Mouse (Mus musculus): ENCODE data around the gene D630023F18Rik. TPM values are rescaled to one million over a fixed set of nuclear protein-coding genes. Genes with fewer than 3 reads are reported as not detected.

Gene D630023F18Rik
- 0.36 and 1.1 TPM in 2 replicates for polyA plus RNA-seq (2014; fragmentation: Nextera tagmentation; extraction: Ambion mirVana)

DNA sequence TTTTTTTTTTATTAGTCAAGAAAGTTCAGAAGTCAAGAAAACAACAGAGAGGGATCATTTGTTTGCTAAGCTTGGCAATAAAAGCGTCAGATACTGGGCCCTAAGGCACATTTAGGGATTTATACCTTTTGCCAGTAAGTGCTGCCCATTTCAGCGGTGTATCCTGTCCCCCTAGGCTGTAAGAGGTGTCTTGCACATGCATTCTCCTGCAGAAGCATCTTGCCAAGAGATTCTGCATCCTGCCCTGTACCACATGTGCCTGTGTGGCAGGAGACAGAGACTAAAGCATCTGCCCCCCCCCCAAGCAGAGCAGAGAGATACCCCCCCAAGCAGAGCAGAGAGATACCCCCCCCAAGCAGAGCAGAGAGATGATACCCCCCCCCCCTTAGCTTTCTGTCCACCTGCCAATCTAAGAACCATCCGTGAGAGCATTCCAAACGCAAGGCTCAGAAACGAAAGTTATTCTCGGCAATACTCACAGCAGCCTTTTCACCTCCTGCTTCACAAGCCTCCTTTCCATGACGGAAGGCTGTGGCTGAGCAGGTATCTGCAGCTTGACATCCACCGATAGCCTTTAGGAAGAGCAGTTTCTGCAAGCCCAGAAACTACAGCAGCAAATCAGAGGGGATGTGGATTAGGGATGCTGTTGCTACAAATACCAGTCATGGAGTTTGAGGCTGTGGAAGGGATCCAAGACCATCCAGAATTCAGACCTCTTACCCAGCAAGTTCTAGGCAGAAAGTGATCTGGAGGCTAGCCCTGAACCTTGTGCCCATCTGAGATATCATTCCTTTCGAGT lies at the start of gene D630023F18Rik:
Gene D630023F18Rik (minus strand): TSS at position 641 of the 799 bp plus-strand sequence.
- Histone ChIP-seq H3K9me3 (ENCODE audit: control insufficient read depth, low read length) (no peaks in the 10 kb centered on the region), H3K4me3 (ENCODE audit: low read length) (peak within 1 kb of the TSS; percentile 10; the same call in 1 of the 2 replicates), H3K27me3 (ENCODE audit: control insufficient read depth, insufficient read depth, low read length) (no peaks in the 10 kb centered on the region), H3K4me2 (replicated peaks; ENCODE audit: low read depth, low read length) (0 out of 2 replicates have a peak within 1 kb of the TSS, but pooled peaks have one; percentile 24), H3K36me3 (ENCODE audit: control insufficient read depth, insufficient read depth, low read length) (no peaks in the 10 kb centered on the region), H3K27ac (ENCODE audit: low read depth, low read length) (no peak within 1 kb of the TSS), H3K4me1 (ENCODE audit: control insufficient read depth, insufficient read depth, low read length) (no peaks in the 10 kb centered on the region), H3K9ac (ENCODE audit: low read depth, low read length) (no peak within 1 kb of the TSS)
- WGBS = 33% methylated on average over 9 of the region's 9 CpGs
- ATAC-seq (ENCODE audit: low FRiP score, low TSS enrichment) = no peak

GRCm38 (mm10) chr1:65171579-65171978 lies 48.6 kb upstream of the D630023F18Rik start:
- H3K27ac ChIP-seq (ENCODE audit: low read depth, low read length) = no peak overlapping the region
- ATAC-seq (ENCODE audit: low FRiP score, low TSS enrichment) = no peak
- H3K9me3 ChIP-seq (ENCODE audit: control insufficient read depth, low read length) = no peaks in the 10 kb centered on the region
- H3K9ac ChIP-seq (ENCODE audit: low read depth, low read length) = no peak overlapping the region
- no peaks in the 10 kb centered on the region for H3K27me3 ChIP-seq (ENCODE audit: control insufficient read depth, insufficient read depth, low read length)
- H3K36me3 ChIP-seq (ENCODE audit: control insufficient read depth, insufficient read depth, low read length) = peaks cover 53% of the 10 kb centered on the region
- H3K4me3 ChIP-seq (ENCODE audit: low read length) = no peak overlapping the region
- H3K4me1 ChIP-seq (ENCODE audit: control insufficient read depth, insufficient read depth, low read length) = no peaks in the 10 kb centered on the region
- 96% methylated on average over 4 of the region's 4 CpGs for WGBS
- no peak overlapping the region for H3K4me2 ChIP-seq (replicated peaks; ENCODE audit: low read depth, low read length)

DNA sequence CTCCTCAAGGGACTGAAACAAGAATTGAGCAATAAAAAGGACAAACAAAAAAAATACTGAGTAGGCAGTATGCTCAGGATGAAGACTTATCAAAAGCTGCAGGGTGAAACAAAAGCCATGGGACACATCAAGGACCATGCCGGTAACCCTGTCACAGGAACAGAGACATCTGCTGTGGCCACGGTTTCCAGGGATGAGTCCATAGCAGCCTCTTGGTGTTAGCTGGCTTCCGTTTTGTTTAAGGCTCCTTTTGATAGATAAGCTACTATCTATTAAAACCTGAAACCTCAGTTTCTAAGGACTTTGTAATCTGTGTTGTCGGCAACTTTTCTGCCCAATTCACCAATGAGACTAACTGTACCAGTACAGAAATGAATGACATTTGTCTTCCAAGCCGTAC lies 46.9 kb upstream of the D630023F18Rik start:
- peaks cover 69% of the 10 kb centered on the region for H3K36me3 ChIP-seq (ENCODE audit: control insufficient read depth, insufficient read depth, low read length)
- no peaks in the 10 kb centered on the region for H3K9me3 ChIP-seq (ENCODE audit: control insufficient read depth, low read length)
- WGBS = 91% methylated on average over 5 of the region's 5 CpGs
- no peak overlapping the region for H3K4me3 ChIP-seq (ENCODE audit: low read length)
- no peaks in the 10 kb centered on the region for H3K27me3 ChIP-seq (ENCODE audit: control insufficient read depth, insufficient read depth, low read length)
- H3K4me2 ChIP-seq (replicated peaks; ENCODE audit: low read depth, low read length) = no peak overlapping the region
- H3K9ac ChIP-seq (ENCODE audit: low read depth, low read length) = no peak overlapping the region
- no peaks in the 10 kb centered on the region for H3K4me1 ChIP-seq (ENCODE audit: control insufficient read depth, insufficient read depth, low read length)
- ATAC-seq (ENCODE audit: low FRiP score, low TSS enrichment) = no peak
- H3K27ac ChIP-seq (ENCODE audit: low read depth, low read length) = no peak overlapping the region

GRCm38 (mm10) chr1:65169536-65169935 lies 46.5 kb upstream of the D630023F18Rik start:
- Histone ChIP-seq H3K4me1 (ENCODE audit: control insufficient read depth, insufficient read depth, low read length) (no peaks in the 10 kb centered on the region), H3K27ac (ENCODE audit: low read depth, low read length) (no peak overlapping the region), H3K9ac (ENCODE audit: low read depth, low read length) (no peak overlapping the region), H3K27me3 (ENCODE audit: control insufficient read depth, insufficient read depth, low read length) (no peaks in the 10 kb centered on the region), H3K36me3 (ENCODE audit: control insufficient read depth, insufficient read depth, low read length) (peaks cover 70% of the 10 kb centered on the region), H3K4me2 (replicated peaks; ENCODE audit: low read depth, low read length) (no peak overlapping the region), H3K9me3 (ENCODE audit: control insufficient read depth, low read length) (no peaks in the 10 kb centered on the region), H3K4me3 (ENCODE audit: low read length) (no peak overlapping the region)
- 93% methylated on average over 7 of the region's 7 CpGs for WGBS
- ATAC-seq (ENCODE audit: low FRiP score, low TSS enrichment) = no peak

DNA sequence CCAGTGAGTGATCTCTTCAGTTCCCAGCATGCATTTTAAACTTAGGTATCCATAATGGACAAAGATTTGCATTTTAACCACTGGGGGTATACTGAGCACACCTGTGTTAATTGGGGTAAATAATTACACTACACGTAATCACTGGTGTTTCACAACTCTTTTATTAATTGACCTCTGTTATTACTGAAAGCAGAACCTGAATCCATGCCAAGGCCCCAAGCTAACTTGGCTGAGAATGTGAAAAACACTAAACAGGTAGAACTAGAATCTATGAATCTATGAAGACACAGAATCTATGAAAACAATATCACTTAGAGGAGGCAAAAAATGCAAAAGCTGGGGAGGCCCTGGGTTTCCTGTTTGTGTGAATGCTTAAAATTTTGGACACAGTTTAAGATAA lies 44.5 kb upstream of the D630023F18Rik start:
- Histone ChIP-seq H3K4me3 (ENCODE audit: low read length) (no peak overlapping the region), H3K9me3 (ENCODE audit: control insufficient read depth, low read length) (no peaks in the 10 kb centered on the region), H3K27me3 (ENCODE audit: control insufficient read depth, insufficient read depth, low read length) (no peaks in the 10 kb centered on the region), H3K4me1 (ENCODE audit: control insufficient read depth, insufficient read depth, low read length) (no peaks in the 10 kb centered on the region), H3K4me2 (replicated peaks; ENCODE audit: low read depth, low read length) (no peak overlapping the region), H3K27ac (ENCODE audit: low read depth, low read length) (no peak overlapping the region), H3K9ac (ENCODE audit: low read depth, low read length) (no peak overlapping the region), H3K36me3 (ENCODE audit: control insufficient read depth, insufficient read depth, low read length) (peaks cover 85% of the 10 kb centered on the region)
- no peak for ATAC-seq (ENCODE audit: low FRiP score, low TSS enrichment)
- 92% methylated on average over 1 of the region's 1 CpGs for WGBS

- WGBS = 94% methylated on average over 1 of the region's 1 CpGs
- H3K9ac ChIP-seq (ENCODE audit: low read depth, low read length) = no peak overlapping the region
- no peaks in the 10 kb centered on the region for H3K4me1 ChIP-seq (ENCODE audit: control insufficient read depth, insufficient read depth, low read length)
Observed at GRCm38 (mm10) chr1:65162210-65162609, 39.2 kb upstream of the D630023F18Rik start.

GRCm38 (mm10) chr1:65156111-65156510 lies 33.1 kb upstream of the D630023F18Rik start:
- H3K27ac ChIP-seq (ENCODE audit: low read depth, low read length) = no peak overlapping the region
- peaks cover 24% of the 10 kb centered on the region for H3K36me3 ChIP-seq (ENCODE audit: control insufficient read depth, insufficient read depth, low read length)
- WGBS = 95% methylated on average over 5 of the region's 5 CpGs
- H3K4me1 ChIP-seq (ENCODE audit: control insufficient read depth, insufficient read depth, low read length) = no peaks in the 10 kb centered on the region
- H3K27me3 ChIP-seq (ENCODE audit: control insufficient read depth, insufficient read depth, low read length) = no peaks in the 10 kb centered on the region
- no peak for ATAC-seq (ENCODE audit: low FRiP score, low TSS enrichment)
- H3K4me3 ChIP-seq (ENCODE audit: low read length) = no peak overlapping the region
- no peak overlapping the region for H3K4me2 ChIP-seq (replicated peaks; ENCODE audit: low read depth, low read length)
- no peaks in the 10 kb centered on the region for H3K9me3 ChIP-seq (ENCODE audit: control insufficient read depth, low read length)
- no peak overlapping the region for H3K9ac ChIP-seq (ENCODE audit: low read depth, low read length)

More at GRCm38 (mm10) chr1:65162210-65162609, 39.2 kb upstream of the D630023F18Rik start:
- peaks cover 72% of the 10 kb centered on the region for H3K36me3 ChIP-seq (ENCODE audit: control insufficient read depth, insufficient read depth, low read length)
- no peak overlapping the region for H3K4me2 ChIP-seq (replicated peaks; ENCODE audit: low read depth, low read length)
- H3K4me3 ChIP-seq (ENCODE audit: low read length) = no peak overlapping the region
- H3K27me3 ChIP-seq (ENCODE audit: control insufficient read depth, insufficient read depth, low read length) = no peaks in the 10 kb centered on the region
- H3K9me3 ChIP-seq (ENCODE audit: control insufficient read depth, low read length) = no peaks in the 10 kb centered on the region
- H3K27ac ChIP-seq (ENCODE audit: low read depth, low read length) = no peak overlapping the region
- ATAC-seq (ENCODE audit: low FRiP score, low TSS enrichment) = no peak

- Histone ChIP-seq H3K9ac (ENCODE audit: low read depth, low read length) (no peak overlapping the region), H3K4me1 (ENCODE audit: control insufficient read depth, insufficient read depth, low read length) (no peaks in the 10 kb centered on the region), H3K27ac (ENCODE audit: low read depth, low read length) (no peak overlapping the region), H3K27me3 (ENCODE audit: control insufficient read depth, insufficient read depth, low read length) (no peaks in the 10 kb centered on the region), H3K4me3 (ENCODE audit: low read length) (no peak overlapping the region), H3K9me3 (ENCODE audit: control insufficient read depth, low read length) (no peaks in the 10 kb centered on the region), H3K36me3 (ENCODE audit: control insufficient read depth, insufficient read depth, low read length) (peaks cover 12% of the 10 kb centered on the region), H3K4me2 (replicated peaks; ENCODE audit: low read depth, low read length) (no peak overlapping the region)
- peak; percentile 78 for ATAC-seq (ENCODE audit: low FRiP score, low TSS enrichment)
Observed at GRCm38 (mm10) chr1:65154814-65155213, 31.8 kb upstream of the D630023F18Rik start.

GRCm38 (mm10) chr1:65147971-65148370 lies 25.0 kb upstream of the D630023F18Rik start:
- no peaks in the 10 kb centered on the region for H3K36me3 ChIP-seq (ENCODE audit: control insufficient read depth, insufficient read depth, low read length)
- H3K4me3 ChIP-seq (ENCODE audit: low read length) = no peak overlapping the region
- H3K9me3 ChIP-seq (ENCODE audit: control insufficient read depth, low read length) = no peaks in the 10 kb centered on the region
- H3K27ac ChIP-seq (ENCODE audit: low read depth, low read length) = no peak overlapping the region
- H3K9ac ChIP-seq (ENCODE audit: low read depth, low read length) = no peak overlapping the region
- ATAC-seq (ENCODE audit: low FRiP score, low TSS enrichment) = no peak
- no peak overlapping the region for H3K4me2 ChIP-seq (replicated peaks; ENCODE audit: low read depth, low read length)
- WGBS = 86% methylated on average over 3 of the region's 3 CpGs
- H3K27me3 ChIP-seq (ENCODE audit: control insufficient read depth, insufficient read depth, low read length) = no peaks in the 10 kb centered on the region
- H3K4me1 ChIP-seq (ENCODE audit: control insufficient read depth, insufficient read depth, low read length) = no peaks in the 10 kb centered on the region

Measured in kidney, embryonic 14.5 days (tissue).